Mouse (Mus musculus) cortical plate, adult 2 months (tissue): ENCODE results near the gene Ddx50.

ENCODE experiments used
- CTCF ChIP-seq: fragments of 200-500 bp; IDR thresholded peaks from 2 replicates; pipeline ENCODE4 v1.5.1; 2011; ENCODE audit warnings: mild to moderate bottlenecking, control low read depth, low read length; ENCODE audit not compliant: insufficient read depth; ENCODE audit errors: extremely low read depth
- POLR2A ChIP-seq: fragments of 200-500 bp; IDR thresholded peaks from 2 replicates; pipeline ENCODE4 v1.6.1; 2011; ENCODE audit warnings: mild to moderate bottlenecking, low read length, control low read depth; ENCODE audit not compliant: insufficient read depth; ENCODE audit errors: extremely low read depth

GRCm38 (mm10) chr10:62668463-62668862, 17.4 kb upstream of the Ddx50 start:
- TF ChIP-seq CTCF = no peak
- no peak for TF ChIP-seq POLR2A
